Mouse (Mus musculus) megakaryocyte, embryonic 14.5 days (primary cell): ENCODE measurements around the gene Zscan26.

ENCODE experiments used
- FLI1 ChIP-seq: IDR thresholded peaks from 2 replicates; pipeline ENCODE4 v1.6.1; 2012; ENCODE audit warnings: low read length, inconsistent platforms, mixed read lengths
- GATA1 ChIP-seq: IDR thresholded peaks from 3 replicates; pipeline ENCODE4 v1.6.1; 2012; ENCODE audit warnings: mixed read lengths, low read length, inconsistent platforms, borderline replicate concordance

DNA sequence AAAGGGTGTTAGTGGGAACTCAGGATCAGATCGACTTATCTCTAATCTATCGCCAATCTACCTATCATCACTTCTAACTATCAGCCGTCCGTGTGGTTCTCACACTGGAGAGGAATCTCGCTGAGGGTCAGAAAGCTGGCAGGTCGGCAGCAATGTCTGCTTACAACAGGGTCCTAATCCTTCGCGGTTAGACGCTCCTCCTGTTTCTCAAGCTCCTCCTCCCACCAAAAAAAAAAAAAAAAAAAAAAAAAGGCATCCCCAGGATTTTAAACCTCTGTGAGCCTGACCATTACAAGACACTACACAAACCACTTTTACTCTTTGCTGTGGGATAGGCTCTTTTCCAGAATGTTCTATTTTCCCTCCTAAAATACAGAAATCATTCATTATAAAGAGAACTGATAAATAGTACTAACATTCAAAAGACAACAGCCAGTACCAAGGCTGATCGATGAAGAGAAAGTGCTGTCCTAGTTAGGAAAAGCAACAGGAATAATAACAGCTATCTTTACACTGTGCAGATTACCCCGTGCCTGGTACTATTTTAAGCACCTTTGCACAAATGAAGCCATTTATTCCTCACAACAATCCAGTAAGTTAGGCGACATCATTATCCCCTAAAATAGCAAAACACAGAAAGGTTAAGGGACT, 51.8 kb downstream of the Zscan26 start:
- no peak for TF ChIP-seq GATA1
- no peak for TF ChIP-seq FLI1
